Mouse (Mus musculus): Measurements from ENCODE around the gene Rcvrn.

The Rcvrn gene

DNA sequence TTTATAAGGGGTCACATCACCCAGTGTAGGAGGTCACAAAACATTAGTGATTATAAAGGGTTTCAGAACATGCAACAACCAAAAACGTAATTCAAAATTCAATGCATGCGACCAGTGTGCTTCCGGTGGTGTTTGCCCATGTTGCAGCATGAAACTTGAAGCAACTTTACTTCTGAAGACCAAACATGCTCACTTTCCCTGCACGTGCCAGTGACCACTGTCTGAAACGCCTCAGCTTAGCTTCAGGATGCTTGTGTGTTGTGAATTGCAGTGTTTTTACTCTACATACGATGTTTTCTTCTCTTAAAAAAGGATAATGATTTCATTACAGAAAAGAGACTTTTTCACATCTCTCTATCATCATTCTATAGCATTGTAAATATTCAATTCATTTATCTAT lies 43.2 kb downstream of the Rcvrn start:
- in situ Hi-C loops (cut with MboI, MseI): no loop called here

DNA sequence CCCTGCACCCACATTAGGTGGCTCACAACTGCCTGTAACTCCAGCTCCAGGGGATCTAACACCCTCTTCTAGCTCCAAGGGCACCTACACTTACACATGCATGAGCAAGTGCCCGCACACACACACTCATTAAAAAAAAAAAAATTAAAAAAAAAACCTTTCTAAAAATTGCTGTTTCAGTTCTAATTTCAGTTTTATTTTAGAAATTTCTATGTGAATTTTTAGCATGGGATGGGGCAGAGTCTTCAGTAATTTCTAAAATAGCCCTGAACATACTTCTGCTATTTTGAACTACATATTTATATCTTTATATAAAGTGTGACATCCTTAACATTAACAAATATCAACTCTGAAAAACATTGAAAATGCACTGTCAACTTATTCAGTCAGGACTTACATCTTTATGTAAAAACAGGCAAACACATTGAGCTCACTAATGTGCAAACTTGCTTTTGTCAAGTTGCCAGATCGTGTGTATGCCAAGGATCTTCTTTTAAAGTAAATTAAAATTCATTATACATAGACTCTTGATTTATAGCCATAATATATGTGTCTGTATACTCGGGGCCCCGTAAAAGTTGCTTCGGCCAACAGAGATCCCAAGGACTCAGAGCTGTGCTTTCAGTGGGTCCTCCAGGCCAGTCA lies 43.8 kb downstream of the Rcvrn start:
- in situ Hi-C loops (cut with MboI, MseI): no loop called here

- in situ Hi-C loops (cut with MboI, MseI): no loop called here
These were observed 46.4 kb downstream of the Rcvrn start for GRCm38 (mm10) chr11:67741569-67741968.
